Mouse (Mus musculus) CH12.LX (cell line): Measurements from ENCODE around the gene Sepsecs.

Experiments used
- CHD1 ChIP-seq: IDR thresholded peaks from 2 replicates; pipeline ENCODE4 v1.6.1; 2012; ENCODE audit warnings: low read depth, low read length, improper control_type of control experiment, inconsistent platforms
- CTCF ChIP-seq, 2 experiments: IDR thresholded peaks in 1 of 2; conservative IDR thresholded peaks in 1 of 2; 2 replicates each; pipeline ENCODE4 v1.5.1; 2011 to 2012; ENCODE audit warnings: low read depth in 2 of 2, low read length in 2 of 2, improper control_type of control experiment in 1 of 2, inconsistent platforms in 1 of 2, mild to moderate bottlenecking in 1 of 2, moderate library complexity in 1 of 2
- EP300 ChIP-seq: IDR thresholded peaks from 2 replicates; pipeline ENCODE4 v1.6.1; 2011; ENCODE audit warnings: low read length, improper control_type of control experiment
- ETS1 ChIP-seq: conservative IDR thresholded peaks from 2 replicates; pipeline ENCODE4 v1.6.1; 2012; ENCODE audit warnings: low read depth, mild to moderate bottlenecking, inconsistent platforms, low read length, improper control_type of control experiment, moderate library complexity
- KAT2A ChIP-seq: IDR thresholded peaks from 2 replicates; pipeline ENCODE4 v1.6.1; 2012; ENCODE audit warnings: low read length, improper control_type of control experiment, inconsistent platforms; ENCODE audit not compliant: insufficient replicate concordance
- MEF2A ChIP-seq: IDR thresholded peaks from 2 replicates; pipeline ENCODE4 v1.6.1; 2014; ENCODE audit warnings: low read depth, mild to moderate bottlenecking, inconsistent platforms, low read length, improper control_type of control experiment, borderline replicate concordance
- MXI1 ChIP-seq: IDR thresholded peaks from 2 replicates; pipeline ENCODE4 v1.6.1; 2011; ENCODE audit warnings: mild to moderate bottlenecking, low read depth, low read length, improper control_type of control experiment
- MYC ChIP-seq: IDR thresholded peaks from 2 replicates; pipeline ENCODE4 v1.6.1; 2011; ENCODE audit warnings: low read depth, mild to moderate bottlenecking, improper control_type of control experiment, low read length
- POLR2A ChIP-seq: IDR thresholded peaks from 2 replicates; pipeline ENCODE4 v1.6.1; 2011; ENCODE audit warnings: low read depth, mild to moderate bottlenecking, improper control_type of control experiment, low read length
- TCF12 ChIP-seq: IDR thresholded peaks from 2 replicates; pipeline ENCODE4 v1.6.1; 2014; ENCODE audit warnings: low read depth, mild to moderate bottlenecking, inconsistent platforms, low read length, improper control_type of control experiment
- USF1 ChIP-seq: IDR thresholded peaks from 2 replicates; pipeline ENCODE4 v1.6.1; 2014; ENCODE audit warnings: low read depth, mild to moderate bottlenecking, inconsistent platforms, low read length, improper control_type of control experiment
- ZC3H11A ChIP-seq: IDR thresholded peaks from 2 replicates; pipeline ENCODE4 v1.6.1; 2012; ENCODE audit warnings: low read depth, mild to moderate bottlenecking, inconsistent platforms, low read length, improper control_type of control experiment

GRCm38 (mm10) chr5:52627713-52628112, 41.8 kb downstream of the Sepsecs start:
- TF ChIP-seq POLR2A (no peak), USF1 (no peak), CHD1 (no peak), EP300 (no peak), CTCF (conservative IDR thresholded peaks at IDR 0.05 in 1 of 2, IDR thresholded peaks at IDR 0.05 in 1 of 2; ENCODE audit: low read depth in 2 of 2, low read length in 2 of 2) (no peak), ZC3H11A (no peak), MXI1 (no peak), MYC (no peak), ETS1 (no peak), TCF12 (no peak), MEF2A (no peak), KAT2A (no peak)
